Comparison of ENCODE assay signal across 7 mouse cellular contexts in genomic region chr11:117606605-117607203, GRCm38 (mm10). TPM values are rescaled to one million over a fixed set of nuclear protein-coding genes. Genes with fewer than 3 reads are reported as not detected.
DNase-seq lines count a peak whose midpoint lies in the region; ATAC-seq and TF ChIP-seq lines count a peak whose summit lies in the region.

No protein-coding gene starts in this region.

- peak overlapping the region; percentile 53 for H3K4me2 ChIP-seq in heart, embryonic 13.5 days
- 0 out of 2 replicates have a peak overlapping the region, but pooled peaks have one; percentile 24 for H3K4me2 ChIP-seq in limb, embryonic 11.5 days (ENCODE audit: low read depth, severe bottlenecking)
- peak overlapping the region; percentile 6; the same call in 1 of the 2 replicates for H3K4me2 ChIP-seq in stomach, embryonic 14.5 days (replicated peaks; ENCODE audit: low read depth, low read length)

- no peaks in the 10 kb centered on the region for H3K27me3 ChIP-seq in E14TG2a.4 (ENCODE audit: insufficient read depth, low read length)
- peaks cover 67% of the 10 kb centered on the region for H3K27me3 ChIP-seq in heart, embryonic 13.5 days (replicated peaks)
- H3K27me3 ChIP-seq in limb, embryonic 11.5 days (ENCODE audit: control insufficient read depth, insufficient read depth, low read length) = no peaks in the 10 kb centered on the region
- H3K27me3 ChIP-seq in stomach, embryonic 14.5 days (ENCODE audit: control insufficient read depth, insufficient read depth, low read length) = no peaks in the 10 kb centered on the region

- H3K36me3 ChIP-seq in E14TG2a.4 (ENCODE audit: insufficient read depth, low read length) = no peaks in the 10 kb centered on the region
- no peaks in the 10 kb centered on the region for H3K36me3 ChIP-seq in heart, embryonic 13.5 days
- no peaks in the 10 kb centered on the region for H3K36me3 ChIP-seq in limb, embryonic 11.5 days (ENCODE audit: control insufficient read depth, insufficient read depth, low read length)
- no peaks in the 10 kb centered on the region for H3K36me3 ChIP-seq in stomach, embryonic 14.5 days (ENCODE audit: control insufficient read depth, insufficient read depth, low read length)

- no peak overlapping the region for H3K9ac ChIP-seq in heart, embryonic 13.5 days
- no peak overlapping the region for H3K9ac ChIP-seq in limb, embryonic 11.5 days (ENCODE audit: low read length)
- H3K9ac ChIP-seq in stomach, embryonic 14.5 days (replicated peaks; ENCODE audit: low read depth, low read length) = no peak overlapping the region

- no peak overlapping the region for H3K27ac ChIP-seq in heart, embryonic 13.5 days (replicated peaks)
- H3K27ac ChIP-seq in limb, embryonic 11.5 days (replicated peaks; ENCODE audit: low read depth, low read length) = no peak overlapping the region
- H3K27ac ChIP-seq in stomach, embryonic 14.5 days (ENCODE audit: low read length) = no peak overlapping the region

- no peak for TF ChIP-seq CTCF in E14TG2a.4 (conservative IDR thresholded peaks at IDR 0.05; ENCODE audit: low read length)

- no peaks in the 10 kb centered on the region for H3K9me3 ChIP-seq in E14TG2a.4 (ENCODE audit: low read length)
- no peaks in the 10 kb centered on the region for H3K9me3 ChIP-seq in heart, embryonic 13.5 days
- no peaks in the 10 kb centered on the region for H3K9me3 ChIP-seq in limb, embryonic 11.5 days (ENCODE audit: control insufficient read depth, low read length)
- H3K9me3 ChIP-seq in stomach, embryonic 14.5 days (ENCODE audit: control insufficient read depth, low read depth, low read length) = no peaks in the 10 kb centered on the region

- H3K4me1 ChIP-seq in E14TG2a.4 (replicated peaks; ENCODE audit: low read depth, low read length) = peaks cover 96% of the 10 kb centered on the region
- peaks cover 24% of the 10 kb centered on the region for H3K4me1 ChIP-seq in heart, embryonic 13.5 days
- peaks cover 22% of the 10 kb centered on the region for H3K4me1 ChIP-seq in limb, embryonic 11.5 days (ENCODE audit: control insufficient read depth, insufficient read depth, low read length)
- peaks cover 9% of the 10 kb centered on the region; the same call in 1 of the 2 replicates for H3K4me1 ChIP-seq in stomach, embryonic 14.5 days (ENCODE audit: control insufficient read depth, insufficient read depth, low read length)

- 9% methylated on average over 13 of the region's 13 CpGs for WGBS in heart, embryonic 13.5 days
- WGBS in limb, embryonic 11.5 days = 4% methylated on average over 13 of the region's 13 CpGs
- 10% methylated on average over 13 of the region's 13 CpGs for WGBS in stomach, embryonic 14.5 days

- DNase-seq in ES-CJ7 (ENCODE audit: low read depth, low spot score) = peak; percentile 85
- DNase-seq in limb, embryonic 11.5 days (ENCODE audit: low spot score) = peak; percentile 76
- no peak for DNase-seq in layer of hippocampus, adult 9-10 months (ENCODE audit: low spot score)
- no peak for DNase-seq in spleen, postnatal 10 days (ENCODE audit: low spot score in 2 of 2)

- peak overlapping the region; percentile 61 for H3K4me3 ChIP-seq in E14TG2a.4 (replicated peaks; ENCODE audit: low read length)
- H3K4me3 ChIP-seq in heart, embryonic 13.5 days = no peak overlapping the region
- H3K4me3 ChIP-seq in limb, embryonic 11.5 days (ENCODE audit: low read depth, low read length) = no peak overlapping the region
- no peak overlapping the region for H3K4me3 ChIP-seq in stomach, embryonic 14.5 days (ENCODE audit: low read depth, low read length)

- no peak for ATAC-seq in heart, embryonic 13.5 days (ENCODE audit: extremely low read depth, insufficient number of reproducible peaks, low FRiP score, low TSS enrichment)
- peak; percentile 18; the same call in 1 of the 2 replicates for ATAC-seq in limb, embryonic 11.5 days (ENCODE audit: insufficient number of reproducible peaks, low FRiP score, low TSS enrichment, low read depth)
- no peak for ATAC-seq in stomach, embryonic 14.5 days (ENCODE audit: insufficient number of reproducible peaks, insufficient read depth, low FRiP score, low read depth)

RNA-seq across cellular contexts. Expression of gene Tnrc6c, which starts 47.4 kb away (rescaled TPM):
- 6.0 TPM in 2 replicates for polyA plus RNA-seq in heart, embryonic 13.5 days (2015; fragmentation: Nextera tagmentation; extraction: Ambion mirVana)
- polyA plus RNA-seq in limb, embryonic 11.5 days (2014; fragmentation: Nextera tagmentation; extraction: Ambion mirVana) = 16.1 and 16.5 TPM in 2 replicates
- 15.5 TPM in 2 replicates for polyA plus RNA-seq in stomach, embryonic 14.5 days (2014; fragmentation: Nextera tagmentation; extraction: Ambion mirVana)

Comparison
In these comparisons a context has a peak if more than half of its experiments do, and no peak if none do; other contexts are left out.
1. DNase-seq: peak in ES-CJ7 (single experiment) and limb, embryonic 11.5 days (single experiment); none in layer of hippocampus, adult 9-10 months (single experiment) and spleen, postnatal 10 days (0 of 2).
2. Peak in every context shown above with its lines, with median percentiles within 50 percentile points of each other: H3K4me2 ChIP-seq.